Mouse (Mus musculus) embryonic facial prominence, embryonic 14.5 days (tissue): ENCODE data around the gene Slc25a27. TPM values are rescaled to one million over a fixed set of nuclear protein-coding genes. Genes with fewer than 3 reads are reported as not detected.

Experiments used
- ATAC-seq: fragments of 200-750 bp; cut with Nextera tagmentation; 2 replicates; pipeline ENCODE4 v1.8.0; 2017; ENCODE audit warnings: low read depth, moderate number of reproducible peaks, moderate TSS enrichment
- DNase-seq: peaks from one replicate; pipeline ENCODE4 v3.0.0-alpha.2; 2015; ENCODE audit warnings: low spot score
- H3K27ac ChIP-seq: fragments of 300-500 bp; sonication (generic); replicated peaks from 2 replicates; pipeline ENCODE4 v1.5.1; 2014; ENCODE audit warnings: low read depth, mild to moderate bottlenecking, low read length, moderate library complexity
- H3K27me3 ChIP-seq: fragments of 300-500 bp; sonication (generic); replicated peaks from 2 replicates; pipeline ENCODE4 v1.6.1; 2014; ENCODE audit warnings: low read length; ENCODE audit not compliant: control insufficient read depth, insufficient read depth
- H3K36me3 ChIP-seq: fragments of 300-500 bp; sonication (generic); 2 replicates; pipeline ENCODE4 v1.6.1; 2014; ENCODE audit warnings: low read length, mixed read lengths; ENCODE audit not compliant: control insufficient read depth, insufficient read depth
- H3K4me1 ChIP-seq: fragments of 300-500 bp; sonication (generic); 2 replicates; pipeline ENCODE4 v1.6.1; 2014; ENCODE audit warnings: antibody characterized with exemption, low read length; ENCODE audit not compliant: control insufficient read depth, insufficient read depth
- H3K4me2 ChIP-seq: fragments of 300-500 bp; sonication (generic); 2 replicates; pipeline ENCODE4 v1.6.1; 2014; ENCODE audit warnings: low read depth, mild to moderate bottlenecking, low read length, moderate library complexity, mixed read lengths
- H3K4me3 ChIP-seq: fragments of 300-500 bp; sonication (generic); 2 replicates; pipeline ENCODE4 v1.5.1; 2014; ENCODE audit warnings: low read depth, mild to moderate bottlenecking, low read length
- H3K9ac ChIP-seq: fragments of 300-500 bp; sonication (generic); 2 replicates; pipeline ENCODE4 v1.6.1; 2014; ENCODE audit warnings: low read depth, mild to moderate bottlenecking, low read length, moderate library complexity, mixed read lengths
- H3K9me3 ChIP-seq: fragments of 300-500 bp; sonication (generic); 2 replicates; pipeline ENCODE4 v1.6.1; 2016; ENCODE audit warnings: low read length; ENCODE audit not compliant: control insufficient read depth
- WGBS: fragments of 180-500 bp; shearing (Covaris S2); extraction: QIAGEN DNeasy Blood & Tissue Kit; methylation state at CpG from one replicate; pipeline ENCODE4 v1.1.7; 2014; 5-methylcytosine and 5-hydroxymethylcytosine counted together
- polyA plus RNA-seq: library from polyadenylated mRNA; unstranded; fragments of >200 nt; fragmentation: Nextera tagmentation; extraction: Ambion mirVana; gene quantifications from 2 replicates; pipeline ENCODE4 v1.2.1, GENCODE M21; 2014

Slc25a27 gene
- polyA plus RNA-seq, 1 experiment from 2014 or later: 14.8 TPM

DNA sequence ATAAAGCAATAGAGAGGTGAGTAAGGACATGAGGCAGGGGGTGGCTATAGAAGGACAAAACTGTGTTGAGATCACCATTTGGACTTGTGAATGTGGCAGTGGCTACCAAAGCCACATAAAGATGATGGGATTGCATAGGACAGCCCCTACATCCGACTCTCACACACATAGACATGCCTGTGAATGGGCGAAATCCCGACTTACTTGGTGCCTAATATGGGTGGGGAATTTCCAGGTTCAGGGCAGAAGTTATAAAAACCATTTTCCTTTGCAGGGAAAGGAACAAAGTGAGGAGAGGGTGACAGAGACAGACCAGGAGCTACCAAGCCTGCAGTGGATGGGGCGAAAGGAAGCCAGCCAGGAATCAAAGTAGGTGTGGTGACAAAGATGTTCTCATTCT, 29.9 kb downstream of the Slc25a27 start:
- no peak overlapping the region for H3K4me3 ChIP-seq
- no peak overlapping the region for H3K4me2 ChIP-seq
- no peaks in the 10 kb centered on the region for H3K4me1 ChIP-seq
- 94% methylated on average over 4 of the region's 4 CpGs for WGBS
- H3K36me3 ChIP-seq: 0 out of 2 replicates have a peak, but pooled peaks cover 3% of the 10 kb centered on the region
- H3K27me3 ChIP-seq: no peaks in the 10 kb centered on the region
- no peaks in the 10 kb centered on the region for H3K9me3 ChIP-seq
- H3K9ac ChIP-seq: no peak overlapping the region
- DNase-seq (no peak), ATAC-seq (no peak)
- no peak overlapping the region for H3K27ac ChIP-seq

DNA sequence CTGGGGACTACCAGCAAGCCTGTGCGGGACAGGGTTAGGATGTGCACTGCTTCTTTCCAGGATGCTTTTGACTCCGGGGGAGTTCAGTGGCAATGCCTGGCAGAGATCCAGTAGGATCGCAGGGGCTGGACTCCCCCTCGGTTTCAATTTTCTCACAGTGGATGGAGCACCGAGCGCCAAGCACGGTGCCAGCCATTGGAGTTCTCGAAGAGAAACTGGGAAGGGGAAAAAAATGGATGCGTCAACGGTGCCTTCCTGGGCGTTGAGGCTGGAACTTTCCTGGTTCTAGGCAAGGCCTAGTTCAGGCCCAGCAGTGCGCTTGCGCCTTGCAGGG, 36.6 kb downstream of the Slc25a27 start:
- H3K4me2 ChIP-seq: peak overlapping the region; percentile 79
- H3K4me1 ChIP-seq: peaks cover 6% of the 10 kb centered on the region; the same call in 1 of the 2 replicates
- H3K9me3 ChIP-seq: peaks cover 17% of the 10 kb centered on the region; the same call in 1 of the 2 replicates
- peak overlapping the region; percentile 46 for H3K4me3 ChIP-seq
- H3K36me3 ChIP-seq: no peaks in the 10 kb centered on the region
- peak overlapping the region; percentile 52 for H3K9ac ChIP-seq
- no peak for DNase-seq
- H3K27me3 ChIP-seq: peaks cover 38% of the 10 kb centered on the region
- no peak overlapping the region for H3K27ac ChIP-seq
- no peak for ATAC-seq
- WGBS: 40% methylated on average over 13 of the region's 13 CpGs

DNA sequence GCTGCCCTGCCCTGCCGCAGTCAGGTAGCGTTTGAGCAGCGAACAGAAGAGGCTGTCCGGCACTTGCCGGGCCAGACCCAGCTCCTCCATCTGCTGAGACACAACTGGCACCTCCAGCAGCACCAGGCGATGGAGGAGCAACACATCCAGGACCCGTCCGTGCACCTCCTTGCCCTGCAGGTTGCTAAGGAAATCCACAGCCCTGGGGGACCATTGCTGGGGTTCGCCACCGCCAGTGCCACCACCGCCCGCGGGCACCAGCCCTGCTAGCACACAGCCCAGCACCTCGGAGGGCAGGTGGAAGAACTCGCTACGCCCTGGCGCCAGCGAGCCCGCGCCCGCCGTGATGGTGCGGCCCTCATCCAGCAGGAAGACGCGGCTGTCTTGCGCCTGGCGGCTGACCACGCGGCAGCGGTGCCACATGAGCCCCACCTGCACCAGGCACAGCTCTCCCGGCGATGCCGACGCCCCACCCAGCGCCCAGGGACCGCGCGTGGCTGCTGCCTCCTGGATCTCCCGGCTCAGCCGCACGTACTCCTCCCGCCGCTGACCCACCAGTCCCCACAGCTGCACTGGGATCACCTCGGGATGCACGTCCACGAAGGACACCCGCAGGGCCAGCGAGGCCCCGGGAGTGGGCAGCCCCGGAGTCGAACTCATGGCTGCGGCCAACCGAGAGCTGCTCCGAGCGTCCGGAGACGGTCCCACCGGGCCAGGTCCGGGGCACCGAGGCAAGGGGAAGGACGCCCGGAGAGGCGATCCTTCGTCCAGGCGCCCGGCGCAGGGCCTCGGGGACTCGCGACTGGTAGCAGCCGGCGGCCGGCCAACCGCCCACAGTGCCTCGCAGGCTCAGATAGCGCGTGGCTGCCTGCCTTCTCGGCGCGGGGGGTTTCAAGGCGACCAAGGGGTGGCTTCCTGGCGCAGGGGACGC, 37.3 kb downstream of the Slc25a27 start, which contains the start of gene Tdrd6:
Tdrd6 (minus strand) TSS at position 804 of the 931 bp plus-strand sequence.
- peak within 1 kb of the TSS; percentile 52 for H3K9ac ChIP-seq
- peaks cover 6% of the 10 kb centered on the region; the same call in 1 of the 2 replicates for H3K4me1 ChIP-seq
- H3K27ac ChIP-seq: no peak within 1 kb of the TSS
- peak within 1 kb of the TSS; percentile 46 for H3K4me3 ChIP-seq
- H3K36me3 ChIP-seq: no peaks in the 10 kb centered on the region
- 2% methylated on average over 40 of the region's 83 CpGs for WGBS
- ATAC-seq: peak; percentile 50; the same call in 1 of the 2 replicates
- H3K27me3 ChIP-seq: peaks cover 38% of the 10 kb centered on the region
- peaks cover 17% of the 10 kb centered on the region; the same call in 1 of the 2 replicates for H3K9me3 ChIP-seq
- peak within 1 kb of the TSS; percentile 79 for H3K4me2 ChIP-seq
- DNase-seq: no peak

DNA sequence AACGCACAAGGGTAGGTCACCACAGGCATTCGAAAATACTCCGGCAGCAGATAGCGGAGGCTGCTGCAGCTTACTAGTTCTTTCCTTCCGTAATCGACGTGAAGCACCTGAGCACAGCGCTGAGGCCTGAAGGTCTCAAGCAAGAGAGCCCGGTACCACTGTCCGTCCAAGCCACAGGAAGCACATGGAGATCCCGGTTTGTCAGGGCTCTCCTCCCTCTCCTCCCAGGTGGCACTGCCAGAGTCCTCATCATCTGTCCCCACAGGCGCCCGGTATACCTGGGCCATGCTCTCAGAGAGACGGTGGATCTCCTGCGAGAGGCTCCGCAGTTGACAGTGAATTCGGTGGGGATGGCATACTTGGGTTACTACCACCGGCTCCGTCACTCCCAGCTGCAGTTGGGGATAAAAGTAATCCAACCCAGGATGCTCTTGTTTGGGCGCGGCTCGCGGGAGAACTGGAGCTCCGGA, 38.0 kb downstream of the Slc25a27 start:
- H3K27ac ChIP-seq: no peak overlapping the region
- H3K36me3 ChIP-seq: no peaks in the 10 kb centered on the region
- H3K27me3 ChIP-seq: peaks cover 38% of the 10 kb centered on the region
- peak overlapping the region; percentile 52; the same call in 1 of the 2 replicates for H3K9ac ChIP-seq
- DNase-seq (no peak), ATAC-seq (no peak)
- H3K9me3 ChIP-seq: peaks cover 17% of the 10 kb centered on the region; the same call in 1 of the 2 replicates
- peak overlapping the region; percentile 46 for H3K4me3 ChIP-seq
- peak overlapping the region; percentile 79 for H3K4me2 ChIP-seq
- H3K4me1 ChIP-seq: peaks cover 6% of the 10 kb centered on the region; the same call in 1 of the 2 replicates
- WGBS: 18% methylated on average over 24 of the region's 24 CpGs

DNA sequence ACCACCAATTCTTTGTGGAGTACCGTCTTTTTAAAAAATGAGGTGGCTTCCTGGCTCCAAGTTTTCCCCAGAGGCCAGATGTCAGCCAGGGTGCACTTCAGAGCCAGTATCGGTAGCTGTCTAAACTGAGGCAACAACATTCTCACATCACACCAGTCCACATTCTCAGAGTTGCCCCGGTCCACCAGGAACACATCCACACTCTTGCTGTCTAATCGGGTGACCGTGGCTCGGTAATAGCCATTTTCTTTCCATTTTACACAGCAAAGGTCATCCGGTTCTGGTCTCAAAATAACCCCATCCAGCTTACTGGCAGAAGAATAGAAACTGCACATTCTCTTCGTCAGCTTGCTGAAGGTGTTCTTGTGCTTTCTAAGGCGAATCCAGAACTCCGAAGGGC, 38.8 kb downstream of the Slc25a27 start:
- Histone ChIP-seq H3K9me3 (peaks cover 17% of the 10 kb centered on the region; the same call in 1 of the 2 replicates), H3K4me3 (no peak overlapping the region), H3K27ac (no peak overlapping the region), H3K4me2 (no peak overlapping the region), H3K9ac (no peak overlapping the region), H3K27me3 (peaks cover 38% of the 10 kb centered on the region), H3K4me1 (peaks cover 6% of the 10 kb centered on the region; the same call in 1 of the 2 replicates), H3K36me3 (no peaks in the 10 kb centered on the region)
- WGBS: 90% methylated on average over 10 of the region's 10 CpGs
- DNase-seq: no peak
- no peak for ATAC-seq

DNA sequence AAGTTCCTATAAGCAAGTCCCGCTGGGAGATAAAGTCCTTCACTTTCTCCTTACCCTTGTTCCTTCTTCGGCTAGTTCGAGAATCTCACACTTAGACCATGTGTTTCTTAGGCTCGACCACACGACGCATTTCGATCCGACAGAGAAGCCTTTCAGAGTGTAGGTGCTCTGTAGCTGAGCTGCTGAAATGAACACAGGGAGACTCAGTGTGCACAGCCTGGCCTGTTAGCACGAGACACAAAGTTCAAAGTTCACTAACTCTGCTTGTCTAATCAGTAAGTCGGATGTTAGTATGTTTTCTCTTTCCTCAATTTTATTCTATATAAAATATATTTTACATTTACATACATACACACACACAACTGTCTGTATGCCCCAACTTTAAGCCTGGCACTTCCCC, 44.9 kb downstream of the Slc25a27 start:
- Histone ChIP-seq H3K27ac (no peak overlapping the region), H3K27me3 (no peaks in the 10 kb centered on the region), H3K9ac (no peak overlapping the region), H3K9me3 (peaks cover 9% of the 10 kb centered on the region; the same call in 1 of the 2 replicates), H3K36me3 (no peaks in the 10 kb centered on the region), H3K4me3 (no peak overlapping the region), H3K4me2 (no peak overlapping the region), H3K4me1 (no peaks in the 10 kb centered on the region)
- DNase-seq: no peak
- ATAC-seq: no peak
- WGBS: 89% methylated on average over 10 of the region's 10 CpGs

DNA sequence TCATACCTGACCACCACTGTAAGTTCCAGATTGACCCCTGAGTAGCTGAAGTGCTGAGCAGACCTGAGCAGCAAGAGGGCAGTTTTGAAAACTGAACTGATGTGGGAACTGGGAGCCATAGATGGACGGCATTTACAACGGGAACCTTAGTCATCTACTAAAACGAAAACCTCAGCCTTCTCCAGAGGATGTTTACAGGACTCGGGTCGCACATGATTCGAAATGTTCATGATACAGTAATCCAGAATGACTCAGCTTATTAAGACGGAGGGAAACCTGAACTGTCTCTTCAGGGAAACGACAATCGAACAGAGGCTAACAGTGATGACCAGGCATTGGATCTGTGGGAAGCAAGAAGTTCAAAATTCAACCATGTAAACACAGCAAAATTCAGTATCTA, 47.9 kb downstream of the Slc25a27 start:
- Histone ChIP-seq H3K27me3 (no peaks in the 10 kb centered on the region), H3K9ac (no peak overlapping the region), H3K36me3 (no peaks in the 10 kb centered on the region), H3K4me3 (no peak overlapping the region), H3K27ac (no peak overlapping the region), H3K4me2 (no peak overlapping the region), H3K4me1 (no peaks in the 10 kb centered on the region), H3K9me3 (0 out of 2 replicates have a peak, but pooled peaks cover 2% of the 10 kb centered on the region)
- ATAC-seq: no peak
- no peak for DNase-seq
- 85% methylated on average over 9 of the region's 9 CpGs for WGBS

DNA sequence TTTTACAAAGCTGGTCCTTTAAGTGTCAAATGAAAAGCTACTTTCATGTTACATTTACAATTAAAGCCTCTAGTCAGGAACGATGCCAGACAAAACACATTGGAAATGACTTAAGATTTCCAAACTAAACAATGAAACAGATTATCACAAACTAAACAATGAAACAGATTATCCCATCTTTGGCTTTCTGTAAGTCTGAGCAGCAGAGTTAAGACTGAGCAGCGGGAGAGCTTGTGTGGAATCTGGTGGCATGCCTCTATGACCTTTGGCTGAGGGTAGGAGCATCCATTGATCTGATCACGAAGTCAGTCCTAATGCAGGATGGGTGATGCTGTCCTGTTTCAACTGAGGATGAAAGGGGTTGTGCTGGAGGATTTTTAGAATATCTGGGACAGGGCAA, 54.8 kb downstream of the Slc25a27 start:
- H3K4me1 ChIP-seq: no peaks in the 10 kb centered on the region
- no peaks in the 10 kb centered on the region for H3K36me3 ChIP-seq
- no peaks in the 10 kb centered on the region for H3K9me3 ChIP-seq
- no peak overlapping the region for H3K4me2 ChIP-seq
- 72% methylated on average over 3 of the region's 3 CpGs for WGBS
- no peaks in the 10 kb centered on the region for H3K27me3 ChIP-seq
- no peak overlapping the region for H3K27ac ChIP-seq
- ATAC-seq (no peak), DNase-seq (no peak)
- no peak overlapping the region for H3K9ac ChIP-seq
- no peak overlapping the region for H3K4me3 ChIP-seq
